Mouse (Mus musculus) ES-E14 (cell line): ENCODE data around the gene Fth1. TPM values are rescaled to one million over a fixed set of nuclear protein-coding genes. Genes with fewer than 3 reads are reported as not detected.

Source experiments
- DNase-seq: peaks from one replicate; pipeline ENCODE4 v3.0.0-alpha.2; 2013; ENCODE audit warnings: low read depth, low spot score
- H3K27ac ChIP-seq: 2 replicates; pipeline ENCODE4 v1.5.1; 2012; ENCODE audit warnings: low read depth, mild to moderate bottlenecking, low read length, moderate library complexity, mixed read lengths; ENCODE audit not compliant: poor library complexity, insufficient read depth, severe bottlenecking
- H3K36me3 ChIP-seq: 2 replicates; pipeline ENCODE4 v1.6.1; 2012; ENCODE audit warnings: mild to moderate bottlenecking, low read length, moderate library complexity, mixed read lengths; ENCODE audit not compliant: control insufficient read depth, poor library complexity, insufficient read depth, severe bottlenecking
- H3K4me1 ChIP-seq, 2 experiments: fragments of 150-350 bp in 1 of 2; sonication (generic) in 1 of 2; 2 replicates each; pipeline ENCODE4 v1.6.1; 2012; ENCODE audit warnings: low read length in 2 of 2, mild to moderate bottlenecking in 1 of 2, mixed read lengths in 1 of 2; ENCODE audit not compliant: control insufficient read depth in 2 of 2, insufficient read depth in 2 of 2, poor library complexity in 1 of 2
- H3K4me3 ChIP-seq, 2 experiments: fragments of 150-350 bp in 1 of 2; sonication (generic) in 1 of 2; 2 replicates each; pipeline ENCODE4 v1.5.1; 2012; ENCODE audit warnings: low read length in 2 of 2, low read depth in 1 of 2, mild to moderate bottlenecking in 1 of 2, mixed read lengths in 1 of 2; ENCODE audit not compliant: insufficient read depth in 1 of 2, poor library complexity in 1 of 2, severe bottlenecking in 1 of 2
- H3K9ac ChIP-seq: 2 replicates; pipeline ENCODE4 v1.6.1; 2012; ENCODE audit warnings: low read depth, mild to moderate bottlenecking, low read length, mixed read lengths; ENCODE audit not compliant: poor library complexity, insufficient read depth, severe bottlenecking
- H3K9me3 ChIP-seq: fragments of 150-350 bp; sonication (generic); 2 replicates; pipeline ENCODE4 v1.6.1; 2012; ENCODE audit warnings: low read depth, mild to moderate bottlenecking, low read length; ENCODE audit not compliant: control insufficient read depth, insufficient read depth
- CHD2 ChIP-seq: IDR thresholded peaks from 2 replicates; pipeline ENCODE4 v1.6.1; 2014; ENCODE audit warnings: mild to moderate bottlenecking, low read depth, low read length, inconsistent platforms
- HCFC1 ChIP-seq: IDR thresholded peaks from 2 replicates; pipeline ENCODE4 v1.6.1; 2012; ENCODE audit warnings: low read length, inconsistent platforms, borderline replicate concordance; ENCODE audit not compliant: insufficient read depth
- MAFK ChIP-seq: IDR thresholded peaks from 2 replicates; pipeline ENCODE4 v1.6.1; 2014; ENCODE audit warnings: mild to moderate bottlenecking, low read depth, low read length, inconsistent platforms; ENCODE audit not compliant: insufficient read depth
- ZC3H11A ChIP-seq: IDR thresholded peaks from 2 replicates; pipeline ENCODE4 v1.6.1; 2012; ENCODE audit warnings: low read depth, mild to moderate bottlenecking, inconsistent platforms, low read length, borderline replicate concordance
- ZNF384 ChIP-seq: IDR thresholded peaks from 2 replicates; pipeline ENCODE4 v1.6.1; 2012; ENCODE audit warnings: low read depth, low read length, inconsistent platforms
- in situ Hi-C, 2 experiments: fragments of 600-800 bp; cut with MboI; formaldehyde crosslinking; loops; one replicate each; pipeline ENCODE4 v1.15.1; 2025; ENCODE audit warnings: low sequenced_read_pairs in 2 of 2, inconsistent platforms in 1 of 2; ENCODE audit not compliant: unreplicated experiment in 2 of 2
- total RNA-seq: library from RNA; depleted of rRNA; stranded (reverse); fragments of 300-350 nt; gene quantifications from 2 replicates; pipeline ENCODE4 v1.2.3, GENCODE M21; 2012

Gene Fth1
- total RNA-seq, 1 experiment, result 478 TPM

DNA sequence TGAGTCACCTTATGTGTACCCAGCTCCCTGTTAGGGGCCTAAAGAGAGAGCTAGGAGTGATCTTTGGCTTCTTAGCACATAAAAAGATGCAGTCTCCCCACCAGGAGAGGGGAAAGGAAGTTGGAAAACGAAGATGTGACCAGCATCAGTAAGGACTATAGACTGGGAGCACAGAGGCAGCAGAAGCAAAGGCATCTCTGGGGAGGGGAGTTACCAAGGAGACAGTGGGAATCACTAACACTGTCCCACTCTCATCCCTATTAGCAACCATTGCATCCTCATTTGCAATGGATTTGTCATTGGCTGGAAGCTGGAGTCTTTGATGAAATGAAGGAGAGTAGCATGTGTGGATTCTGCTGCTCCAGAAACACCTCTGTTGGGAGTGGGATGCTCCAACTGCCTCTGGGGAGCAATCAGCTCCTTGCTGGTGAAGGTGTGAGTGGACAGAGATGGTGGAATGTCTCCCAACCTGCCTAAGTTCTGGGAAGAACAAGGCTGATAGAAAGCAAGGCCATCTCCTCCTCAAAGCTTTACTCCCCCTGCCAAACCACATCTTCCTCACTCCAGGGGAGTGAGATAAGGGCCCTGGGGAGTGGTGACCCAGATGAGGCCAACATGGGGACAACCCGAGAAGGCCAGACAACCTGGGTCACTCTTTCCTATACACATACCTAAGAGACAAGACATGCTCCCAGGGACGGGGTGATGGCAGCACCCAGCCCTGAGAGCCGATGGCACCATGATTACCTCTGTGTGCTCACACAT is 23.6 kb upstream of the Fth1 start:
- no peak overlapping the region for H3K27ac ChIP-seq
- no peak overlapping the region for H3K9ac ChIP-seq
- no peaks in the 10 kb centered on the region for H3K36me3 ChIP-seq
- no peak for TF ChIP-seq ZC3H11A
- DNase-seq, result no peak
- H3K4me3 ChIP-seq, result no peak overlapping the region
- in situ Hi-C loops, result no loop called here
- H3K9me3 ChIP-seq, result no peaks in the 10 kb centered on the region
- H3K4me1 ChIP-seq, result no peaks in the 10 kb centered on the region

DNA sequence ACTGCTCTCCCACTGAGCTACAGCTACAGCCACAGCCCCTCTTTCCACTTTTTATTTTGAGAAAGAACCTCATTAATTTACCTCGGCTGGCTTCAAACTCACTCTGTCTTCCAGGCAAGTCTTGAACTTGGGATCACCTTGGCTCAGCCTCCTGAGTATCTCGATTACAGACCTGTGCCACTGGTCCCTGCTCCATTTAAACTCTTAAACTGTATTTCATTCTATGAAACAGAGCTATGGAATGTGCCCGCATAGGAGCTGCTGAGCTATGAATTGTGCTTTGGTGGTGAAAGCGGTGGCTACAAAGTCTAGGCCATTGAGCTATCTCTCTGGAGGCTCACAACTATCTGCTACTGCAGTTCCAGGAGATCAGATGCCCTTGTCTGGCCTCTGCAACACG is 22.4 kb upstream of the Fth1 start:
- no peak for TF ChIP-seq ZNF384
- TF ChIP-seq MAFK, result no peak
- Histone ChIP-seq H3K4me1 (no peaks in the 10 kb centered on the region), H3K4me3 (no peak overlapping the region), H3K9ac (no peak overlapping the region), H3K36me3 (no peaks in the 10 kb centered on the region), H3K27ac (no peak overlapping the region), H3K9me3 (no peaks in the 10 kb centered on the region)
- in situ Hi-C loops, result no loop called here
- DNase-seq, result no peak

DNA sequence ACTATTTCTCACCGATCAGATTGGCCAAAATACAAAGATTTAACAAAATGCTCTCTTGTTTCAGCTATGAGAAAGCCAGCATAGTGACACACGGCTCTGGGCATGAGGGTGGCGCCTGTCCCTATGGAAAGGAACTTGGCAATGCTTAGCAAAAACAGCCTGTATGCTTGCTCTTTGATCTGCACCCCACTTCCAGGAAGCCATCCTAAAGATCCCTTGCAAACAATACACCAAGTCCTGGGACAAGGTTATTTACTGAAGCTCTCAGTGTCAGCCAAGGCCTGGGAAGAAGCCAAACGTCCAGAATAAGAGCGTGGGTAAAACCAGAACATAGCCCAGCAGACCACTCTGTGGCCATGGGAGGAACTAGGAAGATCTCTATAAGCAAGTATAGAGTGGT is 19.6 kb upstream of the Fth1 start:
- Histone ChIP-seq H3K4me1 (peaks cover 0 to 6% of the 10 kb centered on the region in 2 experiments; a peak in 1 of 4 replicates), H3K4me3 (no peak overlapping the region), H3K9me3 (no peaks in the 10 kb centered on the region), H3K27ac (no peak overlapping the region), H3K36me3 (no peaks in the 10 kb centered on the region), H3K9ac (no peak overlapping the region)
- in situ Hi-C loops, result no loop called here
- TF ChIP-seq CHD2 (no peak), HCFC1 (no peak), MAFK (no peak), ZC3H11A (no peak), ZNF384 (no peak)
- no peak for DNase-seq

DNA sequence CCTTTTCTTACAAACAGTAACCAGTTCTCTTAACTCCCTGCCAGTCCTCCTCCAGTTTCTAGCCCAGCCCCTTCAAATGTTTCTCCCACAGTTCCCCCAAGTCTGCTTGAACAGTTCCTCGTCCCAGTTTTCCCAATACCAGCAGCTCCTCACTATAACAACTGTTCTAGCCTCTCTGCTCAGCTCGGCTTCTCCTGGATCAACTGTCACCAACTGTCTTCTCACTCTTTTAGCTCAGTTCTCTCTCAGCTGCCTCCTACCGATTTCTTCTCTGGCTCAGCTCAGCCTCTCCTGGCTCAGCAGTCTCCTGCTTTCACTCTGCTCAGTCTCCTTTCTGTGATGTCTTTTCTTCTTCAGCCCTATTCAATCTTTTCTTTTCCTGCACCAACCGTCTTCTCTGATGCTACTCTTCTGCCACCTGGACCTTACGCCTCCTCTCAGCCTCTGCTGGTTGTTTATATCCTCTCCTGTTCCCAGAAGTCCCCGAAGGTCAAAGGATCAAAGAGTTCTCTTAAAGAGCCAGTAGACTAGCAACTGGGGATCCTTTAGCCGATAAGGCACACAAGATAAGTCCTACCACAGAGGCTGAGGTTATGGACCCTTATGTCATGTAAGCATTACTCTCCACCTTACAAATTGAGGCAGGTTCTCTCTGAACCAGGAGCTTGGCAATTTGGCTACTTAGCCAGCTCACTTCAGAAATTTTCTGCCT is 16.0 kb upstream of the Fth1 start:
- no peaks in the 10 kb centered on the region for H3K36me3 ChIP-seq
- no peak for DNase-seq
- peaks cover 0 to 6% of the 10 kb centered on the region in 2 experiments; a peak in 1 of 4 replicates for H3K4me1 ChIP-seq
- H3K4me3 ChIP-seq, result no peak overlapping the region
- no peak overlapping the region for H3K9ac ChIP-seq
- H3K27ac ChIP-seq, result no peak overlapping the region
- no peaks in the 10 kb centered on the region for H3K9me3 ChIP-seq
- TF ChIP-seq HCFC1, result no peak
- TF ChIP-seq ZNF384, result no peak
- in situ Hi-C loops, result no loop called here
